Mouse (Mus musculus) thymus, adult 2 months (tissue): Measurements from ENCODE around the gene Miip. TPM values are rescaled to one million over a fixed set of nuclear protein-coding genes. Genes with fewer than 3 reads are reported as not detected.
A peak's percentile ranks its signal among the peaks of the same experiment; 100 is the strongest.
"Not testable (repeated sequence)": the region's sequence is repeated elsewhere in the genome, so short reads cannot be mapped to it uniquely, and the experiment has no call there.

Experiments used
- DNase-seq: peaks from one replicate; pipeline ENCODE4 v3.0.0; 2021
- H3K27ac ChIP-seq: fragments of 200-500 bp; 2 replicates; pipeline ENCODE4 v1.5.1; 2012; ENCODE audit warnings: low read length, control low read depth; ENCODE audit not compliant: control insufficient read depth, insufficient read depth
- H3K27me3 ChIP-seq: fragments of 200-500 bp; 2 replicates; pipeline ENCODE4 v1.6.1; 2012; ENCODE audit warnings: mild to moderate bottlenecking, low read length, moderate library complexity, mixed read lengths; ENCODE audit not compliant: control insufficient read depth, insufficient read depth
- H3K36me3 ChIP-seq: fragments of 200-500 bp; 2 replicates; pipeline ENCODE4 v1.6.1; 2012; ENCODE audit warnings: mild to moderate bottlenecking, low read length, moderate library complexity; ENCODE audit not compliant: control insufficient read depth, insufficient read depth
- H3K4me1 ChIP-seq: fragments of 200-500 bp; replicated peaks from 2 replicates; pipeline ENCODE4 v1.6.1; 2012; ENCODE audit warnings: low read length; ENCODE audit not compliant: control insufficient read depth, insufficient read depth
- H3K4me3 ChIP-seq: fragments of 200-500 bp; 2 replicates; pipeline ENCODE4 v1.5.1; 2012; ENCODE audit warnings: mild to moderate bottlenecking, low read length, control low read depth, moderate library complexity; ENCODE audit not compliant: control insufficient read depth, insufficient read depth
- CTCF ChIP-seq: fragments of 200-500 bp; IDR thresholded peaks from 2 replicates; pipeline ENCODE4 v1.5.1; 2012; ENCODE audit warnings: mild to moderate bottlenecking, control low read depth, low read length, moderate library complexity, borderline replicate concordance; ENCODE audit not compliant: control insufficient read depth, poor library complexity, insufficient read depth; ENCODE audit errors: extremely low read depth
- POLR2A ChIP-seq: fragments of 200-500 bp; IDR thresholded peaks from 2 replicates; pipeline ENCODE4 v1.6.1; 2012; ENCODE audit warnings: mild to moderate bottlenecking, low read length, control low read depth, moderate library complexity; ENCODE audit not compliant: control insufficient read depth, poor library complexity, insufficient read depth; ENCODE audit errors: extremely low read depth
- WGBS: fragments of 180-500 bp; shearing (Covaris S2); methylation state at CpG from one replicate; pipeline ENCODE4 v1.1.7; 2018; 5-methylcytosine and 5-hydroxymethylcytosine counted together
- polyA plus RNA-seq: library from polyadenylated mRNA; depleted of rRNA; stranded (reverse); fragments of >200 nt; gene quantifications from 2 replicates; pipeline ENCODE4 v1.2.3, GENCODE M21; 2012

Gene Miip
- polyA plus RNA-seq, 1 experiment, result 170 TPM

DNA sequence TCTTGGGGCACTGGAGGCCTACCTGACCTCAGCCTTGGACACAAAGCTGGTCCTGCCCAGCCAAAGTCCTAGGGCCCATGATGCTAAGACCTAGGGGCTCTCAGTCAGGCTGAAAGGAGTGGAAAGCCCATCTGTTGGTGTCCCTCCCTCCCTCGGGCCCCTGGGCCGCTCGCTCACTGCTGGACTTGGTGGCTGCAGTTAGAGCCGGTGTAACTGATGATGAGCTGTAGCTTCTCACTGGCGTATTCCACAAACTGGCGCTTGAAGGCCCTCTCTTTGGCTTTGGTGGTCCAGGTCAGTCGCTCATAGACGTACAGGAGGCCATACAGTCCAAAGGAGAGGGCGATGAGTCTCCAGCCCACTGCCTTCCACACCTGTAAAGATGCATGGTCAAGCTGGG, 9.9 kb upstream of the Miip start:
- WGBS, result 95% methylated on average over 9 of the region's 9 CpGs
- H3K4me1 ChIP-seq, result no peaks in the 10 kb centered on the region; the same call in 1 of the 2 replicates
- no peak overlapping the region for H3K27ac ChIP-seq
- no peak overlapping the region for H3K4me3 ChIP-seq
- TF ChIP-seq POLR2A, result no peak
- no peak for TF ChIP-seq CTCF
- H3K27me3 ChIP-seq, result no peaks in the 10 kb centered on the region
- peaks cover 55% of the 10 kb centered on the region for H3K36me3 ChIP-seq
- no peak for DNase-seq

DNA sequence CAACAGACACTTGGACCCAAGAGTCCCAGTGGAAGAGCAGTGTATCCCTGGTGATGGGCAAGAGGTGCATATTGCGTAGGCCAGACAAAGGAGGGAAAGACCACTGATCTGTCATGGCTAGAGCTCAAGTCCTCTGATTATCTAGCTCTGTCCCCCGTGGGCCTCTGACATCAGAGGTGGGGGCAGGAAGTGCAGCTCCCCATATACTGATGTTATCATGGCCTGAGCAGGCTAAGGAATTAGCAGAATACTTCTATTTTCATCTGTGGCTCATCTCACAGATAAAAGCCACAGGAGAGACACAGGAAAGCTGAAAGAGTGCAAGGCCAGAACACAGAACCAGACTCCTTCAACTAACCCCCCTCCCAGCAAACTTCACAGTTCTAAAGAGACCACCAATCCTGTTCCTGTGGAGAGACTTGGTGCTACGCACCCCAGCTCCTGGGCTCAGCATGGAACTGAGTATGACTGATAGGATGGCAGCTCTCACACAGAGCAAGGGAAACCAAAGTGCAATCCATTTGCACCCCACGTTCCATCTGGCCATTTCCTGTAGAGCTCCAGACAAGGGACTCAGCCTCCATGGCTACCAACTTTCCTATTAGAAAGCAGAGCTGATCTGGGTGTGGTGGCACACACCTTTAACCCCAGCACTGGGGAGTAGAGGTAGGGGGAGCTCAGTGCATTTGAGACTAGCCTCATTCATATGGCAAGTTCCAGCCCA, 7.4 kb upstream of the Miip start:
- Histone ChIP-seq H3K27ac (no peak overlapping the region), H3K4me1 (no peaks in the 10 kb centered on the region; the same call in 1 of the 2 replicates), H3K27me3 (no peaks in the 10 kb centered on the region), H3K36me3 (peaks cover 47% of the 10 kb centered on the region), H3K4me3 (no peak overlapping the region)
- TF ChIP-seq CTCF (no peak), POLR2A (no peak)
- WGBS, result 60% methylated on average over 4 of the region's 4 CpGs
- DNase-seq, result no peak

DNA sequence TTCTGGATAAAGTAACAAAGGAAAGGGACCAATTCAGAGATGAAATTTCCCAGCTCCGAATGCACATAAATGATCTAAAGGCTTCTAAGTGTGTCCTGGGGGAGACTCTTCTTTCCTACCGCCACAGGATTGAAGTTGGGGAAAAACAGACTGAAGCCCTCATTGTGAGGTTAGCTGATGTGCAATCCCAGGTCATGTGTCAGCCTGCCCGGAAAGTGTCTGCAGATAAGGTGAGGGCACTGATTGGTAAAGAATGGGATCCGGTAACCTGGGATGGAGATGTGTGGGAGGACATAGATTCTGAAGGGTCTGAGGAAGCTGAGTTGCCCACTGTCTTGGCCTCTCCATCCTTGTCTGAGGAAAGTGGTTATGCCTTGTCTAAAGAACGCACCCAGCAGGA, 622 bp upstream of the Miip start:
- H3K27me3 ChIP-seq, result no peaks in the 10 kb centered on the region
- H3K36me3 ChIP-seq, result peaks cover 18% of the 10 kb centered on the region
- WGBS, result 20% methylated on average over 5 of the region's 5 CpGs
- peaks cover 10% of the 10 kb centered on the region for H3K4me1 ChIP-seq
- no peak overlapping the region for H3K27ac ChIP-seq
- H3K4me3 ChIP-seq, result peak overlapping the region; percentile 81
- TF ChIP-seq CTCF (no peak), POLR2A (no peak)
- no peak for DNase-seq

- Histone ChIP-seq H3K36me3 (peaks cover 11% of the 10 kb centered on the region; the same call in 1 of the 2 replicates), H3K27ac (peak overlapping the region; percentile 33), H3K27me3 (no peaks in the 10 kb centered on the region), H3K4me1 (peaks cover 10% of the 10 kb centered on the region), H3K4me3 (peak overlapping the region; percentile 81)
- 11% methylated on average over 22 of the region's 22 CpGs for WGBS
- TF ChIP-seq POLR2A (no peak), CTCF (no peak)
- DNase-seq, result no peak
Measured at GRCm38 (mm10) chr4:147867563-147868449, 810 bp downstream of the Miip start.

DNA sequence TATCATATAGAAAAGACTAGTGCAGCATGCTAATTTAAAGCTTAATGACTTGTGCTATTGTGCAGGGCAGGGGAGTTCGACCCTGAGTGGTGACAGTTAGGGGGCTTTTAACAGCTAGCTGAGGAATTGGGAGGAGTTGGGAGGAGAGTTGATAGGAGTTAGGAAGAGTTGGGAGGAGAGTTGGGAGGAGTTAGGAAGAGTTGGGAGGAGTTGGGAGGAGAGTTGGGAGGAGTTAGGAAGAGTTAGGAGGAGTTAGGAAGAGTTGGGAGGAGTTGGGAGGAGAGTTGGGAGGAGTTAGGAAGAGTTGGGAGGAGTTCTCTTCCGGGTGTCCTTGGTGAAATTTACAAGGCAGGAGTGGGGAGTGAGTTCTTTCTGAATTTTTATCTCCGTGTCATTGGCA, 1.8 kb downstream of the Miip start:
- not testable (repeated sequence) for H3K4me3 ChIP-seq, DNase-seq, H3K27ac ChIP-seq, H3K27me3 ChIP-seq
- Histone ChIP-seq H3K4me1 (peaks cover 10% of the 10 kb centered on the region), H3K36me3 (peaks cover 21% of the 10 kb centered on the region)
- WGBS, result 88% methylated on average over 3 of the region's 3 CpGs

GRCm38 (mm10) chr4:147866056-147866455, 2.6 kb downstream of the Miip start:
- H3K4me3 ChIP-seq, result no peak overlapping the region
- no peak for DNase-seq
- no peaks in the 10 kb centered on the region for H3K27me3 ChIP-seq
- WGBS, result 97% methylated on average over 9 of the region's 9 CpGs
- no peak overlapping the region for H3K27ac ChIP-seq
- H3K4me1 ChIP-seq, result peaks cover 10% of the 10 kb centered on the region
- TF ChIP-seq POLR2A (no peak), CTCF (no peak)
- peaks cover 28% of the 10 kb centered on the region for H3K36me3 ChIP-seq
